Mouse (Mus musculus): ENCODE measurements at regions not wholly inside any gene's neighbourhood (a gene's known extent, or its start where the extent isn't known, plus 50 kb on each side); places are given as distances from the start of the nearest gene placed in this dataset.

GRCm38 (mm10) chr5:119052354-119052996, 492.0 kb downstream of the Med13l start:
- Histone ChIP-seq H3K9me3 (no peaks in the 10 kb centered on the region), H3K4me2 (no peak overlapping the region), H3K4me1 (no peaks in the 10 kb centered on the region), H3K4me3 (replicated peaks) (no peak overlapping the region), H3K27ac (no peak overlapping the region), H3K27me3 (replicated peaks) (no peaks in the 10 kb centered on the region), H3K9ac (no peak overlapping the region), H3K36me3 (no peaks in the 10 kb centered on the region)
- WGBS: 38% methylated on average over 11 of the region's 11 CpGs
- ATAC-seq (ENCODE audit: insufficient read depth, low FRiP score, low read depth): no peak

GRCm38 (mm10) chr5:119053738-119054137, 493.3 kb downstream of the Med13l start:
- no peak overlapping the region for H3K9ac ChIP-seq
- H3K4me3 ChIP-seq (replicated peaks): no peak overlapping the region
- no peak overlapping the region for H3K27ac ChIP-seq
- H3K36me3 ChIP-seq: no peaks in the 10 kb centered on the region
- H3K4me1 ChIP-seq: no peaks in the 10 kb centered on the region
- H3K4me2 ChIP-seq: no peak overlapping the region
- no peaks in the 10 kb centered on the region for H3K27me3 ChIP-seq (replicated peaks)
- 82% methylated on average over 8 of the region's 8 CpGs for WGBS
- H3K9me3 ChIP-seq: no peaks in the 10 kb centered on the region
- ATAC-seq (ENCODE audit: insufficient read depth, low FRiP score, low read depth): no peak

GRCm38 (mm10) chr5:119054393-119054792, 493.9 kb downstream of the Med13l start:
- no peak overlapping the region for H3K9ac ChIP-seq
- H3K9me3 ChIP-seq: no peaks in the 10 kb centered on the region
- H3K36me3 ChIP-seq: no peaks in the 10 kb centered on the region
- WGBS: 49% methylated on average over 6 of the region's 6 CpGs
- H3K4me2 ChIP-seq: no peak overlapping the region
- H3K4me1 ChIP-seq: no peaks in the 10 kb centered on the region
- H3K4me3 ChIP-seq (replicated peaks): no peak overlapping the region
- no peaks in the 10 kb centered on the region for H3K27me3 ChIP-seq (replicated peaks)
- no peak for ATAC-seq (ENCODE audit: insufficient read depth, low FRiP score, low read depth)
- no peak overlapping the region for H3K27ac ChIP-seq

- H3K4me2 ChIP-seq: 0 out of 2 replicates have a peak overlapping the region, but pooled peaks have one; percentile 5
- no peaks in the 10 kb centered on the region for H3K4me1 ChIP-seq
- H3K9ac ChIP-seq: no peak overlapping the region
- no peak for ATAC-seq (ENCODE audit: insufficient read depth, low FRiP score, low read depth)
- WGBS: 22% methylated on average over 12 of the region's 12 CpGs
- no peak overlapping the region for H3K27ac ChIP-seq
- H3K9me3 ChIP-seq: no peaks in the 10 kb centered on the region
- no peaks in the 10 kb centered on the region for H3K36me3 ChIP-seq
- H3K27me3 ChIP-seq (replicated peaks): no peaks in the 10 kb centered on the region
- no peak overlapping the region for H3K4me3 ChIP-seq (replicated peaks)
Measured at GRCm38 (mm10) chr5:119055430-119055829, 495.0 kb downstream of the Med13l start.

- Histone ChIP-seq H3K4me1 (no peaks in the 10 kb centered on the region), H3K27ac (no peak overlapping the region), H3K9ac (no peak overlapping the region), H3K4me2 (no peak overlapping the region), H3K36me3 (no peaks in the 10 kb centered on the region), H3K27me3 (replicated peaks) (no peaks in the 10 kb centered on the region), H3K9me3 (no peaks in the 10 kb centered on the region), H3K4me3 (replicated peaks) (no peak overlapping the region)
- ATAC-seq (ENCODE audit: insufficient read depth, low FRiP score, low read depth): no peak
- WGBS: 86% methylated on average over 4 of the region's 4 CpGs
Measured at GRCm38 (mm10) chr5:119057813-119058212, 497.3 kb downstream of the Med13l start.

- Histone ChIP-seq H3K36me3 (no peaks in the 10 kb centered on the region), H3K4me2 (no peak overlapping the region), H3K9ac (no peak overlapping the region), H3K4me1 (no peaks in the 10 kb centered on the region), H3K27ac (no peak overlapping the region), H3K4me3 (replicated peaks) (no peak overlapping the region), H3K9me3 (no peaks in the 10 kb centered on the region), H3K27me3 (replicated peaks) (no peaks in the 10 kb centered on the region)
- ATAC-seq (ENCODE audit: insufficient read depth, low FRiP score, low read depth): no peak
- 57% methylated on average over 10 of the region's 10 CpGs for WGBS
Measured at GRCm38 (mm10) chr5:119058231-119058851, 497.9 kb downstream of the Med13l start.

- Histone ChIP-seq H3K27ac (no peak overlapping the region), H3K4me1 (no peaks in the 10 kb centered on the region)
Measured at GRCm38 (mm10) chr5:119059223-119059622, 498.7 kb downstream of the Med13l start.

GRCm38 (mm10) chr5:119060886-119061285, 500.4 kb downstream of the Med13l start:
- 78% methylated on average over 4 of the region's 4 CpGs for WGBS
- H3K4me1 ChIP-seq: no peaks in the 10 kb centered on the region
- no peaks in the 10 kb centered on the region for H3K9me3 ChIP-seq
- H3K27me3 ChIP-seq (replicated peaks): no peaks in the 10 kb centered on the region
- H3K9ac ChIP-seq: no peak overlapping the region
- no peaks in the 10 kb centered on the region for H3K36me3 ChIP-seq
- no peak overlapping the region for H3K4me2 ChIP-seq
- no peak overlapping the region for H3K4me3 ChIP-seq (replicated peaks)
- H3K27ac ChIP-seq: no peak overlapping the region
- no peak for ATAC-seq (ENCODE audit: insufficient read depth, low FRiP score, low read depth)

More at GRCm38 (mm10) chr5:119059223-119059622, 498.7 kb downstream of the Med13l start:
- Histone ChIP-seq H3K27me3 (replicated peaks) (no peaks in the 10 kb centered on the region), H3K36me3 (no peaks in the 10 kb centered on the region), H3K9me3 (no peaks in the 10 kb centered on the region), H3K9ac (no peak overlapping the region), H3K4me3 (replicated peaks) (no peak overlapping the region), H3K4me2 (no peak overlapping the region)
- ATAC-seq (ENCODE audit: insufficient read depth, low FRiP score, low read depth): no peak
- 91% methylated on average over 2 of the region's 2 CpGs for WGBS

GRCm38 (mm10) chr5:119062478-119062877, 502.0 kb downstream of the Med13l start:
- no peak overlapping the region for H3K4me2 ChIP-seq
- H3K9me3 ChIP-seq: no peaks in the 10 kb centered on the region
- H3K4me3 ChIP-seq (replicated peaks): no peak overlapping the region
- H3K36me3 ChIP-seq: no peaks in the 10 kb centered on the region
- no peak overlapping the region for H3K27ac ChIP-seq
- H3K9ac ChIP-seq: no peak overlapping the region
- WGBS: 86% methylated on average over 11 of the region's 11 CpGs
- no peaks in the 10 kb centered on the region for H3K27me3 ChIP-seq (replicated peaks)
- no peaks in the 10 kb centered on the region for H3K4me1 ChIP-seq
- no peak for ATAC-seq (ENCODE audit: insufficient read depth, low FRiP score, low read depth)

GRCm38 (mm10) chr5:119066666-119067065, 506.2 kb downstream of the Med13l start:
- H3K27ac ChIP-seq: no peak overlapping the region
- WGBS: 55% methylated on average over 6 of the region's 6 CpGs
- H3K9ac ChIP-seq: no peak overlapping the region

GRCm38 (mm10) chr5:119069765-119070333, 509.4 kb downstream of the Med13l start:
- Histone ChIP-seq H3K9me3 (no peaks in the 10 kb centered on the region), H3K4me1 (peaks cover 3% of the 10 kb centered on the region; the same call in 1 of the 2 replicates), H3K4me2 (no peak overlapping the region), H3K9ac (no peak overlapping the region), H3K27ac (no peak overlapping the region), H3K4me3 (replicated peaks) (no peak overlapping the region), H3K36me3 (no peaks in the 10 kb centered on the region), H3K27me3 (replicated peaks) (no peaks in the 10 kb centered on the region)
- ATAC-seq (ENCODE audit: insufficient read depth, low FRiP score, low read depth): no peak; the same call in 1 of the 2 replicates
- 55% methylated on average over 10 of the region's 10 CpGs for whole genome bisulfite sequencing

More at GRCm38 (mm10) chr5:119066666-119067065, 506.2 kb downstream of the Med13l start:
- Histone ChIP-seq H3K9me3 (no peaks in the 10 kb centered on the region), H3K4me1 (peaks cover 3% of the 10 kb centered on the region; the same call in 1 of the 2 replicates), H3K4me3 (replicated peaks) (no peak overlapping the region), H3K36me3 (no peaks in the 10 kb centered on the region), H3K27me3 (replicated peaks) (no peaks in the 10 kb centered on the region), H3K4me2 (no peak overlapping the region)
- no peak for ATAC-seq (ENCODE audit: insufficient read depth, low FRiP score, low read depth)

GRCm38 (mm10) chr5:119072712-119073111, 512.2 kb downstream of the Med13l start:
- H3K4me1 ChIP-seq: peaks cover 3% of the 10 kb centered on the region; the same call in 1 of the 2 replicates
- H3K4me3 ChIP-seq (replicated peaks): no peak overlapping the region
- H3K9me3 ChIP-seq: no peaks in the 10 kb centered on the region
- ATAC-seq (ENCODE audit: insufficient read depth, low FRiP score, low read depth): no peak
- no peak overlapping the region for H3K4me2 ChIP-seq
- H3K27ac ChIP-seq: no peak overlapping the region
- no peak overlapping the region for H3K9ac ChIP-seq
- H3K36me3 ChIP-seq: no peaks in the 10 kb centered on the region
- 93% methylated on average over 14 of the region's 14 CpGs for WGBS
- H3K27me3 ChIP-seq (replicated peaks): no peaks in the 10 kb centered on the region
